Mouse (Mus musculus): ENCODE data around the gene Ntng1.

GRCm38 (mm10) chr3:109936275-109936674 is 207.5 kb downstream of the Ntng1 start:
- TF ChIP-seq POLR2A (IDR thresholded peaks at IDR 0.05; ENCODE audit: extremely low read depth, insufficient read depth, low read length) (no peak), CTCF (IDR thresholded peaks at IDR 0.05; ENCODE audit: extremely low read depth, insufficient read depth, low read length) (no peak)

All from cortical plate, adult 2 months (tissue).